Mouse (Mus musculus) bone marrow, adult 2 months (tissue): Measurements from ENCODE around the gene Nkpd1.

Source experiments
- CTCF ChIP-seq: fragments of 200-500 bp; IDR thresholded peaks from 2 replicates; pipeline ENCODE4 v1.5.1; 2011; ENCODE audit warnings: low read length, control low read depth; ENCODE audit not compliant: control insufficient read depth, insufficient read depth
- POLR2A ChIP-seq: fragments of 200-500 bp; IDR thresholded peaks from 2 replicates; pipeline ENCODE4 v1.6.1; 2011; ENCODE audit warnings: low read depth, mild to moderate bottlenecking, control low read depth, low read length, borderline replicate concordance; ENCODE audit not compliant: control insufficient read depth

DNA sequence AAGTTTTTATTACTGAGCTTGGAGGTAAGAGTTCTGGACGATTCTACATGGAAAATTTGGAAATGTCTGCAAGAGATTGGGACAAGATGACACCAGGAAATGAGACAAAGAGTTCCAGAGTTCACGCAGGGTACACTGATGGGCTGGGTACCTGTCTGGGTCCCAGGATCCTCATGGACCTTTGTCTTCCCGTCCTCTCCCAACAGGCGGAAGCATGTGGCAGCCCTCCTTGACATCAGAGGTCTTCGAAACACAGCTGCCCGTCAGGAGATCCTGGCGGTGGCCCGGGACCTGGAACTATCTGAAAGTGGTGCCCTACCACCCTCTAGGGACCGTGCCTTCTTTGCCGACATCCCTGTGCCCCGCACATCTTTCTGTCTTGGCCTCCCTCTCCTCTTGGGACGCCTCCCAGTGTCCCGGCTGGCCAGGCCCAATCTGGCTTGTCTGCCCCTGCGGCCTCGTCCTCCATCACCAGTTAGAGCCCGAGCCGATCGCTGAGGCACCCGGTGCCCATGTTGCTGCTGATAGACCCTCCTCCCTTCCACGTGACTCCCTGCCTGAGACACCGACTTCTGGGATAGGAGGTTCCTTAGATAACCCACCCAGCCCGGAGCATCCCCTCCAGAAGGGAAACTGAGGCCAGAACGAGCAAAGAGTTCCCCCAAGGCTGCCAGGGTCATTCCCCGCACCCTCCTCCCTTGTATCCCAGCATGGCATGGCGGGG, 22.7 kb upstream of the Nkpd1 start:
- TF ChIP-seq POLR2A = no peak
- TF ChIP-seq CTCF = no peak
